In genomic region chr7:100862828-100863638, GRCm38 (mm10) we compare ENCODE assay signal across 8 mouse cellular contexts. TPM values are rescaled to one million over a fixed set of nuclear protein-coding genes. Genes with fewer than 3 reads are reported as not detected.
A peak's percentile ranks its signal among the peaks of the same experiment; 100 is the strongest.
DNase-seq lines count a peak whose midpoint lies in the region; ATAC-seq and TF ChIP-seq lines count a peak whose summit lies in the region.

Gene Relt (minus strand): TSS chr7:100863446.

- peak; percentile 95 for ATAC-seq in megakaryocyte, adult 5-6 weeks (ENCODE audit: poor library complexity, severe bottlenecking)

- no peak within 1 kb of the TSS for H3K27ac ChIP-seq in cortical plate, adult 2 months (ENCODE audit: insufficient read depth, low read length)

- H3K4me1 ChIP-seq in cortical plate, adult 2 months (ENCODE audit: control insufficient read depth, insufficient read depth, low read length), result peaks cover 2% of the 10 kb centered on the region

- peak; percentile 72 for DNase-seq in adipocyte (ENCODE audit: low spot score)
- DNase-seq in gastrocnemius, adult 8-10 months (ENCODE audit: low spot score in 2 of 2), result peak; percentile 91 to 92
- peak; percentile 86 for DNase-seq in hindlimb bud, embryonic 11.5 days (ENCODE audit: extremely low spot score, low read depth, low spot score)
- peak; percentile 78 to 85 for DNase-seq in left cerebral cortex, adult 8-10 months (ENCODE audit: low spot score in 2 of 2)
- DNase-seq in right cerebral cortex, adult 18-20 months, result peak; percentile 89
- peak; percentile 69 for DNase-seq in urinary bladder, adult 2 months (ENCODE audit: low spot score)

- peak; percentile 35; the same call in 1 of the 2 replicates for TF ChIP-seq POLR2A in cortical plate, adult 2 months (IDR thresholded peaks at IDR 0.05; ENCODE audit: extremely low read depth, insufficient read depth, low read length)

- peak within 1 kb of the TSS; percentile 48 for H3K4me3 ChIP-seq in cortical plate, adult 2 months (ENCODE audit: insufficient read depth, low read length)

- TF ChIP-seq CTCF in cortical plate, adult 2 months (IDR thresholded peaks at IDR 0.05; ENCODE audit: extremely low read depth, insufficient read depth, low read length), result peak; percentile 67

RNA-seq across cellular contexts. Expression of gene Relt, which starts in this region (rescaled TPM):
- 17.9 and 19.1 TPM in 2 replicates for polyA plus RNA-seq in cortical plate, adult 2 months (2012; rRNA removed)
- total RNA-seq in gastrocnemius, adult 8-10 months (2022), result 10 to 100 TPM; 10.5 to 22.2 (median 13.8) TPM
- total RNA-seq in left cerebral cortex, adult 8-10 months (2022), result 10 to 100 TPM; 16.7 to 18.9 (median 17.8) TPM
- 23.9 and 27.2 TPM in 2 replicates for total RNA-seq in megakaryocyte, adult 5-6 weeks (2015)
- 45.0 and 58.3 TPM in 2 replicates for total RNA-seq in megakaryocyte, adult 5-6 weeks (2017)
- 2.2 TPM in 2 replicates for polyA plus RNA-seq in urinary bladder, adult 2 months (2012; rRNA removed)
